Mouse (Mus musculus) kidney, adult 8-10 months (tissue): ENCODE data around the gene Fignl2.
"Not testable (repeated sequence)": the region's sequence is repeated elsewhere in the genome, so short reads cannot be mapped to it uniquely, and the experiment has no call there.

Source experiments
- DNase-seq, 2 experiments: peaks; one replicate each; pipeline ENCODE4 v3.0.0; 2022

The Fignl2 gene

GRCm38 (mm10) chr15:101077813-101078730, at the start of gene Fignl2:
TSS of gene Fignl2 (minus strand) at chr15:101078567.
- peak in 1 of 2 experiments; percentile 50 for DNase-seq

GRCm38 (mm10) chr15:101126876-101127544, 48.6 kb upstream of the Fignl2 start:
- no peak for DNase-seq

DNA sequence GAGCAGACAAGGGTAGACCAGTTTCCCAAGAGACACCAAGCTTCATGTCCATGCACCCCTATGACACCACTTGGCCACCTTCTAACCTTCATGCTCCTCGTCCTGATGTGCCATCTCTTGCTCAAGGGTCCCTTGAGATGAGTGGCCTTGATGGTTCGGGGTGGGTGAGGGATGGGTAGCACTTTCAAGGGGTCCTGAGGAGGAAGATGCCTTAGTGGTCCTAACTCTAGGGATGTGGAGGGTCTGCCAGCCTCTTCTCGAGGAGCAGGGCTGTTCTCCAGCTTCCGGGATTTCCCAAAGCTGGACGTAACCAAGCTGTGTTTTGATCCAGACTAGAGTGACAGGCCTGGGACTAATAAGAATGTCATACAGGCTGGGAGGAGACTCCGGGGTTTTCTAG, 47.2 kb upstream of the Fignl2 start:
- DNase-seq, result no peak

GRCm38 (mm10) chr15:101123202-101123601, 44.8 kb upstream of the Fignl2 start:
- no peak for DNase-seq

- DNase-seq, result no peak
Observed at GRCm38 (mm10) chr15:101122290-101122589, 43.9 kb upstream of the Fignl2 start.

GRCm38 (mm10) chr15:101121411-101122289, 43.3 kb upstream of the Fignl2 start:
- DNase-seq, result no peak

- DNase-seq, result no peak
Observed at GRCm38 (mm10) chr15:101118399-101119125, 40.2 kb upstream of the Fignl2 start.

DNA sequence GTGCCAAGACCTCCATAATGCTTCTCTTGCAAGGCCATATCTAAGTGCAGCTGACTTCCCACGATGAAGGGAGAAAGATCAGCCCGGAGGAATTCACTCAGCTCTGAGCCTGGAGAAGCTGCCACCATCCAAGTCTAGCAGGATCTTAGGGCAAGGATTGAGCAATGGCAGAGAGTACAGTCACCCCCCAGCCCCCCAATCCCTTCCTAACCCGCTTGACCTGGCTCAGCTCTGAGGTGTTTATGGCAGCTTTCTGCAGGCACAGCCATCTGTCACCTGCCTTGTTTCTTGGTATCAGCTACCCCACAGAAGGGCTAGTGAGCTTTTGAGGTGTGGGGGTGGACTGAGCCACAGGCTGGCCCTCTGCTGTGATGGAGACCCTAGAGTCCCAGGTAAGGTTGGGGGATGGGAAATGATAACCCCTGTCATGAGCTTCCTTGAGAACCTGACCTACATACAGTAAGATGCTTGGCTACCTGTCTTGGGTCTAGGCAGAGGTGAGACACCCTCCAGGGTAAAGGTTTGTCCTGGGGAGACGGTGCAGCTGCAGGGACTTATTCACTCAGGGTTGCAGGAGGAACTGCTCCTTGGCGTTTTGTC, 37.2 kb upstream of the Fignl2 start, which contains the start of gene Ankrd33:
Gene Ankrd33 (plus strand): TSS at position 245 of the 600 bp plus-strand sequence.
- no peak for DNase-seq

- not testable (repeated sequence) for DNase-seq
Observed at GRCm38 (mm10) chr15:101113778-101114177, 35.4 kb upstream of the Fignl2 start.

DNA sequence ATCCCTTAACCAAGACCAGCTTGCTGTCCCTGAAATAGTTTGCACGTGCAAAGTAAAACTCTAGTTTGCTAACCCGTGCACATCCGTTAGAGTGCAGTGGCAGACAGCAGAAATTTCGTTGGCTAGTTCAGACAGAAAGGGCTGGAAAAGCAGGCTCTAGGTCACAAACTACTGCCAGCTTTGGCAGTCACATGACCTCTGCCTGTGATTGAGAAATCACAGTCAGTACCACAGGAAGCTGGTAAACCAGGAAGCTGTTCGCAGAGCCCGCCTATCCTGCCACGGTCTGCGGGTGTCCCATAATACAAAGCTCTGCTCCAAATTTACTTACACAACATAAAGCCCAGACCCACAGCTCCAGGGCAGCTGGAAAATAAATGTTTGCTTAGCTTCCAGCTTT, 34.8 kb upstream of the Fignl2 start:
- DNase-seq, result peak; percentile 69 to 81

GRCm38 (mm10) chr15:101107906-101108671, 29.7 kb upstream of the Fignl2 start:
- no peak for DNase-seq

DNA sequence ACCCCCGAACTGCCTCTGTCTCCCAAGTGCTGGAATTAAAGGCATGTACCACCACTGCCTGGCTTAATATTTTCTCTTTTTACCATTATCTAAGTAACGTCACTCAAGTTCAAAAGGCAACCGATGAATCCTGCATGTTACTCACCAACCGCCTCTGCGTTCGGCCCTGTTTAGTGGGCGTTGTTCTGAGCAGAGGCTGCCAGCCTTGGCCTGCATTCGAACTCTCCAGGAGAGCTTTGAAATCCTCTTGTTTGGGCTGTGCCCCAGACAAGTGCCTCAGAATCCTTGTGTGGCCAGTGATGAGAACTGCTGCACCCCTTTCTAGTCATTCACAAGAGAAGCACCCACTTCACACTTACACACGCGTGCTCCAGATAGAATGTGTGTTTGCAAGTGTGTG, 27.6 kb upstream of the Fignl2 start:
- DNase-seq, result no peak

DNA sequence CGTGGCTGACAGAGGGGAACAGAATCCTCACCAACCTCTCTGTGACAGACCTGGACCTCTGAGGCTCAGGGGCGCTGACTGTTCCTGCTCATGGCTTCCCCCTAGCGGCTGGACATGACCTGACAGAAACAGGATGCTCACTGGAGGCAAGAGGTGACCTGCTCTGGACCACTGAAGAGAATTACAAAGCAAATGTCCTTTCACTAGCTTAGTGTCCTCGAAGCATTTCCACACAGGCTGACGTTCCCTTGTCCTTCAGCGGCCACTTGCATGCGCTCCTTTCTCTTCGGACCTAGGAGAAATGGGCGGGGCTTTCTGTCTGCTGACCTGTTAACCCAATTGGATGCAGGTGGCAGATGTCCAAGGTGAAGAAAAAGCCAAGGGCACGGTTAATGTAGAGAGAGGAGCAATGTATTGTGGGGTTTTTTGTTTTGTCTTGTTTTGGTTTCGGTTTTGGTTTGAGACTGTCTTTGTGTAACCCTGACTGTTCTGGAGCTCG, 27.2 kb upstream of the Fignl2 start:
- peak; percentile 72 to 86 for DNase-seq

GRCm38 (mm10) chr15:101103605-101104304, 25.4 kb upstream of the Fignl2 start:
- DNase-seq, result no peak

- DNase-seq, result no peak
Observed at GRCm38 (mm10) chr15:101100996-101101395, 22.6 kb upstream of the Fignl2 start.

- no peak for DNase-seq
Observed at GRCm38 (mm10) chr15:101097985-101098651, 19.8 kb upstream of the Fignl2 start.

GRCm38 (mm10) chr15:101095392-101095791, 17.0 kb upstream of the Fignl2 start:
- no peak for DNase-seq

- no peak for DNase-seq
Observed at GRCm38 (mm10) chr15:101094979-101095378, 16.6 kb upstream of the Fignl2 start.

DNA sequence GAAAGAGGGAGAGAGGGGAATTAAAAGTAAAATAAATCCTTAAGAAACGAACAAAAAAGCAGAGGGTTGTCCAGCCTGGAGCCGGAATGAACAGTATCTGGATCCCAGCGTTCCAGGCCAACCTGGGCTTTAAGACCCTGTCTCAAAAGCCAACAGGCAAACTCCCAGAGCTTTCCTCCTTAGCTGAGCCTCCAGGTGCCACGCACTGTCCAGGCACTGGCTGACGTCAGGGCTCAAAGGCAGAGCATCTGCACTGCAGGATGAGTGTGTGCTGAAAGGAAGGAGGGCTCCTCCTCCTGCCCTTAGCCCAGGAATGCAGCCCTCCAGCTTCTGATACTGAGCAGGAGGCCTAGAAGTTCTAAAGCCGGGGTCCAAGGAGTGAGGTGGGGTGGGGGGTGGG, 15.6 kb upstream of the Fignl2 start:
- no peak for DNase-seq
